Mouse (Mus musculus) embryonic facial prominence, embryonic 10.5 days (tissue): ENCODE data around the gene Pygo2. TPM values are rescaled to one million over a fixed set of nuclear protein-coding genes. Genes with fewer than 3 reads are reported as not detected.

Source experiments
- DNase-seq: peaks from one replicate; pipeline ENCODE4 v3.0.0-alpha.2; 2017; ENCODE audit warnings: low spot score
- H3K27ac ChIP-seq: fragments of 300-500 bp; sonication (generic); replicated peaks from 2 replicates; pipeline ENCODE4 v1.5.1; 2016; ENCODE audit warnings: mild to moderate bottlenecking
- H3K27me3 ChIP-seq: fragments of 300-500 bp; sonication (generic); replicated peaks from 2 replicates; pipeline ENCODE4 v1.6.1; 2016; ENCODE audit warnings: low read depth, mild to moderate bottlenecking; ENCODE audit not compliant: poor library complexity, severe bottlenecking
- H3K36me3 ChIP-seq: fragments of 300-500 bp; sonication (generic); replicated peaks from 2 replicates; pipeline ENCODE4 v1.6.1; 2016; ENCODE audit warnings: mild to moderate bottlenecking, moderate library complexity
- H3K4me1 ChIP-seq: fragments of 300-500 bp; sonication (generic); 2 replicates; pipeline ENCODE4 v1.6.1; 2016
- H3K4me3 ChIP-seq: fragments of 300-500 bp; sonication (generic); 2 replicates; pipeline ENCODE4 v1.5.1; 2016; ENCODE audit warnings: mild to moderate bottlenecking, moderate library complexity
- H3K9me3 ChIP-seq: fragments of 300-500 bp; sonication (generic); 2 replicates; pipeline ENCODE4 v1.6.1; 2016; ENCODE audit warnings: mild to moderate bottlenecking
- WGBS: fragments of 180-500 bp; shearing (Covaris S2); methylation state at CpG from one replicate; pipeline ENCODE4 v1.1.7; 2016; 5-methylcytosine and 5-hydroxymethylcytosine counted together
- polyA plus RNA-seq: library from polyadenylated mRNA; unstranded; fragments of >200 nt; fragmentation: Nextera tagmentation; extraction: Ambion mirVana; gene quantifications from 2 replicates; pipeline ENCODE4 v1.2.1, GENCODE M21; 2016

Gene Pygo2
- polyA plus RNA-seq, 1 experiment from 2014 or later = 48.9 TPM

DNA sequence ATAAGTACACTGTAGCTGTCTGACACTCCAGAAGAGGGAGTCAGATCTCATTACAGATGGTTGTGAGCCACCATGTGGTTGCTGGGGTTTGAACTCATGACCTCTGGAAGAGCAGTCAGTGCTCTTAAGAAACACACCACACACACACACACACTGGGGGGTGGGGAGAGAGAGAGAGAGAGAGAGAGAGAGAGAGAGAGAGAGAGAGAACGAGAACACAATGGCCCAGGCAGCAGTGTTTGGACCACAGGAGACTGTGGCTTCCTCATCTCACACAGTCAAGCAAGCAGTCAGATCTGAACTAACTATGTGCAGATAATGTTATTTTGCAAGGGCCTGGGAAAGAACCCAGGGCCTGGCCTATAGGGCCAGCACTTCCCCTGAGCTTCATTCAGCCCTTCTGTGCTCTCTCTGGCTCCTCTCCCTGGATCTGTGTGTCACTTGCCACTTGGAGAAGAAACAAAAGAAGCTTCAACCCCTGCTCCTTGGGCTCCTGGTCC lies 25.8 kb downstream of the Pygo2 start:
- WGBS = 55% methylated on average over 1 of the region's 1 CpGs
- H3K4me1 ChIP-seq = peaks cover 50% of the 10 kb centered on the region

DNA sequence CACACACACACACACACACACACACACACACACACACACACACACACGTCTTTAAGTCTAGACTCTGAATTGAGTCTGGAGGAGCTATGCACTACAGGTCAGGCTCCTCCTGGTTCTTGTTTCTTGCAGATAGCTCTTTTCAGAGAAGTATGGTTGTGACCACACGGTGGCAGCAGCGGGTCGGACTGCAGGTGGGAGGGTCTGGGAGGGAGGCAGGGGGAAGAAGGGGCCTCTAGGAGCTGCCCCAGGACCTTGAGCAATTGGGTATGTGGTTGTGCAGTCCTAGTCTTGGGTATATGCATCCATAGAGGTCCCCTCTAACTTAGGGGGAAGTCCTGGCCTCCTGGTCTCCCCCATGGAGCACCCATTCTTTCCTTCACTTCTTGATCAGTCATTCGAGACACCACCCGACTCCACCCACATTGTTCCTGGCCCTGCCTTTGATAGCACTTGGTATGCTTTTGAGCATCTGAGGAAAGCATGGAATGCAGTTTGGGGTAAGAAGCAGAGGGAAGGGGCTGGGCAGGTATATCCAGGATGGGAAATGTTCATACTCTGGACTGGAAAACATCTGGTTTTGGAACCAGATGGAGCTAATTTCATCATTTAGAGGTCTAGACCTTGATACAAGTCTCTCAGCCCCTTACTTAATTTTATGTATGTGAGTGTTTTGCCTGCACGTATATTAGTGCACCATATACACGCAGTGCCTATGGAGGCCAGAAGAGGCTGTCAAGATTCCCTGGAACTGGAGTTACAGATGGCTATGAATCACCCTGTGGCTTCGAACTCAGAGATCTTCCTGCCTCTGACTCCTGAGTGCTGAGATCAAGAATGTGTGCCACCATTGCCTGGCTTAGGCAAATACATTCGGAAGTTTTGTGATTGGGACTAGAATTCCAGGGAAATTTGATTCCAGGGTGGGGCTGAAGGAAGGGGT lies 27.0 kb downstream of the Pygo2 start:
- Histone ChIP-seq H3K4me1 (peaks cover 40% of the 10 kb centered on the region), H3K4me3 (no peak overlapping the region), H3K9me3 (no peaks in the 10 kb centered on the region), H3K27me3 (no peaks in the 10 kb centered on the region), H3K36me3 (peaks cover 9% of the 10 kb centered on the region), H3K27ac (0 out of 2 replicates have a peak overlapping the region, but pooled peaks have one; percentile 19)
- peak; percentile 87 for DNase-seq
- 39% methylated on average over 10 of the region's 10 CpGs for WGBS

More for the DNA sequence above, 25.8 kb downstream of the Pygo2 start:
- H3K27ac ChIP-seq = no peak overlapping the region
- no peaks in the 10 kb centered on the region for H3K36me3 ChIP-seq
- no peaks in the 10 kb centered on the region for H3K27me3 ChIP-seq
- H3K4me3 ChIP-seq = no peak overlapping the region
- no peaks in the 10 kb centered on the region for H3K9me3 ChIP-seq
- no peak for DNase-seq

- 52% methylated on average over 13 of the region's 13 CpGs for WGBS
- Histone ChIP-seq H3K9me3 (no peaks in the 10 kb centered on the region), H3K4me3 (peak overlapping the region; percentile 70), H3K27ac (peak overlapping the region; percentile 94), H3K36me3 (peaks cover 13% of the 10 kb centered on the region), H3K4me1 (peaks cover 32% of the 10 kb centered on the region), H3K27me3 (no peaks in the 10 kb centered on the region)
- peak; percentile 25 for DNase-seq
Observed at GRCm38 (mm10) chr3:89458372-89458964, 28.5 kb downstream of the Pygo2 start.

DNA sequence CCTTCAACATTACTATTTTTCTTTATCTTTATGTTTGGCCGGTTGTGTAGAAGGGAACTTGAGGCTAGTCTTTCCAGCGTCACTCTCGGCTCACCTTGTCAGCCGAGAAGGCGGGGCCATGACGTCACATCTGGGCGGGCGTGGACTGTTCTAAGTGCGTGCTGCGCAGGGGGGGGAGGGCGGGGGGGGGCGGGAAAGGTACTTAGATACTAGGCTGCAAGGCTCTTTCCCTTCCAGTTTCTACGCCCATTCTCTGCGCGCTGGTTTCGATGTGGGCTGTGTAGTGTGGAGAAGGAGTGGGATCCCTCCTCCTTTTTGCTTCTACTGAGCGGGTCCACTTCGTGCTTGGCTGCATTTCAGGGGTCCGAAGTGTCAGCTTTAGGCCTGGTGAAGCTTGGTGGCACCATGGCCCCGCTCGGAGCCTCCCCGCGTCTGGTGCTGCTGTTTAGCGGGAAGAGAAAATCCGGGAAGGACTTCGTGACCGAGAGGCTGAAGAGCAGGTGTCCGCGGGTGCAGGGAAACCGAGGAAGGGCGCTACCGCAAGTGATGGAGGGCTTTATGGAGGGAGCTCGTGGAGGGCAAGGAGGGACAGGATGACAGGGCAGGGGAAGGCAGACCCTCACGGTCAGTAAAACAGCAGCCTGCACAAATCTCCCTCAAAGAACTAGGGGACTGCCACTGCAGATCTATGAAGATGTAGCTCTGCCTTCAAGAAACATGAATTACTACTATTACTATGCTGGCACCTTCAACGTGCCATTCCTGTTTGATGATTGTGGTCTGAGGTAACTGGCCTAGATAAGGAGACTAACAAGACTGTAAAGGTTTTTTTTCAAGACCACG lies 29.2 kb downstream of the Pygo2 start:
- 2% methylated on average over 36 of the region's 36 CpGs for WGBS
- peak; percentile 92 for DNase-seq
- H3K27ac ChIP-seq = peak overlapping the region; percentile 94

GRCm38 (mm10) chr3:89468268-89468667 lies 38.3 kb downstream of the Pygo2 start:
- no peak overlapping the region for H3K27ac ChIP-seq
- H3K4me3 ChIP-seq = no peak overlapping the region; the same call in 1 of the 2 replicates
- WGBS = 42% methylated on average over 4 of the region's 4 CpGs
- no peak for DNase-seq
- H3K4me1 ChIP-seq = 0 out of 2 replicates have a peak, but pooled peaks cover 3% of the 10 kb centered on the region
- no peaks in the 10 kb centered on the region for H3K9me3 ChIP-seq
- H3K27me3 ChIP-seq = no peaks in the 10 kb centered on the region
- peaks cover 40% of the 10 kb centered on the region for H3K36me3 ChIP-seq

More for the DNA sequence above, 29.2 kb downstream of the Pygo2 start:
- Histone ChIP-seq H3K9me3 (no peaks in the 10 kb centered on the region), H3K4me3 (peak overlapping the region; percentile 70), H3K27me3 (no peaks in the 10 kb centered on the region), H3K4me1 (peaks cover 32% of the 10 kb centered on the region), H3K36me3 (peaks cover 16% of the 10 kb centered on the region)

DNA sequence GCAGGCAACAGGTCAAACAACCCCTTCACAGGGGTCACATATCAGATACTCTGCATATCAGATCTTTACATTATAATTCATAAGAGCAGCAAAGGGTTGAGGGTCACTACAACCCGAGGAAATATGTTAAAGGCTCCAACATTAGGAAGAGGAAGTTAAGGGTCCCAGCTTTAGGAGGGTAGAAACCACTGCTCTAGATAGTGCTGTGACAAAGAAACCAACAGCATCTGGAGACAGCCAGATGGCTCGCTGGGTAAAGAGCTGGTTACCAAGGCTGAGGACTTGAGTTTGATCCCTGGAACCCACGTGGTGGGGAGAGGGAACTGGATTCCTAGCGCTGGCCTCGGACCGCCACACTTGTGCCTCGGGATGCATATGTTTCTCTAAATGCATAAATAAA lies 42.3 kb downstream of the Pygo2 start:
- Histone ChIP-seq H3K27me3 (no peaks in the 10 kb centered on the region), H3K4me1 (0 out of 2 replicates have a peak, but pooled peaks cover 3% of the 10 kb centered on the region), H3K36me3 (peaks cover 28% of the 10 kb centered on the region), H3K27ac (no peak overlapping the region), H3K9me3 (no peaks in the 10 kb centered on the region), H3K4me3 (no peak overlapping the region)
- WGBS = 79% methylated on average over 7 of the region's 7 CpGs
- DNase-seq = no peak

DNA sequence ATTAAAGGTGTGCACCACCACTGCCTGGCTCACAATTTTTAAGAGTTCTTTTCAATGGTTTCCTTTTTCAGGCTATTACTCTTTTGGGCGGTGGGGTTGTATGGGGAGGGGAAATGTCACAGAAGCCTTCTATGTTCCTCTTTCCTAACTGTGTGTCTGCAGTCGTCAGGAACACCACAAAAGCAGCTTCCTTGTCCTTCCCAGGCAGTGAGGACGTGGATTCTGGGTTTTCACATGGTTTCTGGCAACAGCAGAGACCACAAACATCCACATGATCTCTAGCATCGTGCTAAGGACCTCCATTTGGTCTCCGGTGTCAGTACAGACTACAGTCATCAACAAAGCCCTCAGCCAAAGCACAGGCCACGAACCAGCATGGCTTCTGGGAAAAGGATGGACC lies 43.8 kb downstream of the Pygo2 start:
- H3K9me3 ChIP-seq = no peaks in the 10 kb centered on the region
- 78% methylated on average over 6 of the region's 6 CpGs for WGBS
- H3K4me1 ChIP-seq = no peaks in the 10 kb centered on the region

DNA sequence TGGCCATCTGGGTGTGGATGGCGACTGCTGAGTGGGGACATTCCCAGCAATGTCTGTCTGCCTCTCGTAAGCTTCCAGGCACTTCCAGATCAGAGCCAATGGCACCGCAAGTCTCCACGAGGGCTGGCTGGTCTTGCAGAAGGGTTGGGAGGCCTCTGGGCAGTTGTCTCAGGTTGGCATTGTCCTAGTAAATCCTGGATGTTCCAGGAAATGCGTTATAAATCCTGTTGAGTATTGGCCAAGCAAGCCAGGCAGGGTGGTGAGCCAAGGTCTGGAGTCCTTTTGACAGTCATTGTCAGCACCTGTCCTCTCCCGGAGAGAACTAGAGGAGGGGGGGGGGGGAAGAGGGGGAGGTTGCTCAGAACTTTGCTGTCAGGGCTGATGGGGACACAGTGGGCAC lies 49.0 kb downstream of the Pygo2 start:
- no peaks in the 10 kb centered on the region for H3K9me3 ChIP-seq
- no peak overlapping the region for H3K4me3 ChIP-seq
- no peaks in the 10 kb centered on the region for H3K27me3 ChIP-seq
- H3K4me1 ChIP-seq = no peaks in the 10 kb centered on the region
- DNase-seq = no peak
- no peak overlapping the region for H3K27ac ChIP-seq
- H3K36me3 ChIP-seq = no peaks in the 10 kb centered on the region
- WGBS = 82% methylated on average over 6 of the region's 6 CpGs

More for the DNA sequence above, 43.8 kb downstream of the Pygo2 start:
- no peak for DNase-seq
- Histone ChIP-seq H3K27ac (no peak overlapping the region), H3K27me3 (no peaks in the 10 kb centered on the region), H3K4me3 (no peak overlapping the region), H3K36me3 (peaks cover 12% of the 10 kb centered on the region)

DNA sequence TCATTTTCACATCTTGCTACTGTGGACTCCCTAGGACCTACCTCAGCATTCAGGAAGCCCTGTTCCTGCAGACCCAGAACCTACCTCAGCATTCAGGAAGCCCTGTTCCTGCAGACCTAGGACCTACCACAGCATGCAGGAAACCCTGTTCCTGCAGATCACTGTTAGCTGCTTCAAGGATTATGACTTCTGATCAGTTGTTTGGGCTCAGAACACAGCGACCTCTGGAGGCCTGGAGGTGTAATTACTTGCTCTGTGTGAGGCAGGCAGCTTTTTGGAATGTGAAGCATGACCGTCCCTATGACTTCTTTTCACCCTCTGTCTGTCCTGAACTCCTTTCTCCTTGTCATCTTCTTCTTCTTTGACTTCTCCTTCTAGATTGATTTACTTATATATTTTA lies 51.5 kb downstream of the Pygo2 start:
- no peaks in the 10 kb centered on the region for H3K36me3 ChIP-seq
- no peak overlapping the region for H3K4me3 ChIP-seq
- DNase-seq = peak; percentile 29
- peaks cover 4% of the 10 kb centered on the region for H3K4me1 ChIP-seq
- WGBS = 40% methylated on average over 2 of the region's 2 CpGs
- no peaks in the 10 kb centered on the region for H3K9me3 ChIP-seq
- peaks cover 8% of the 10 kb centered on the region; the same call in 1 of the 2 replicates for H3K27me3 ChIP-seq
- no peak overlapping the region for H3K27ac ChIP-seq

DNA sequence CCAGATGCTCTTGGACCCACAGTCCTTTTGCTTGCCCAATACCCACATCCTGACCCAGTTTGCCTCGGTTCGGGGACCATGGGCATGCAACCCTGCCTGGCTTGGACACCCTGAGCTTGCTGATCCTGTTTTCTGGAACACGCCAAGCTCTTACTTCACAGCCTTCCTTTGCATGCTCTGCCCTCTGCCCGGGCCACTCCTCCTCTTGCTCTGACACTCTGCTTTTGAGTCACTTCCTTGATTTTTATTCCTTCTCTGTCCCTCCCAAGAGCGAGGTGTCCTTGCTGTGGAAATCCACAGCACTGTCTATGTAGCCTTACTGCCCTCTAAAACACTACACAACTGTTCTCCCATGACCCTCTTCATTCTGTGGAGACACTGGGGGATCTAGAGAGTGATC lies 52.2 kb downstream of the Pygo2 start:
- peaks cover 4% of the 10 kb centered on the region for H3K4me1 ChIP-seq
- H3K4me3 ChIP-seq = no peak overlapping the region
- no peak for DNase-seq
- no peak overlapping the region; the same call in 1 of the 2 replicates for H3K27ac ChIP-seq
- no peaks in the 10 kb centered on the region for H3K9me3 ChIP-seq
- peaks cover 13% of the 10 kb centered on the region; the same call in 1 of the 2 replicates for H3K27me3 ChIP-seq
- WGBS = 88% methylated on average over 5 of the region's 5 CpGs
- H3K36me3 ChIP-seq = no peaks in the 10 kb centered on the region
